Mouse (Mus musculus): ENCODE measurements around the gene Dpp6.

The Dpp6 gene

DNA sequence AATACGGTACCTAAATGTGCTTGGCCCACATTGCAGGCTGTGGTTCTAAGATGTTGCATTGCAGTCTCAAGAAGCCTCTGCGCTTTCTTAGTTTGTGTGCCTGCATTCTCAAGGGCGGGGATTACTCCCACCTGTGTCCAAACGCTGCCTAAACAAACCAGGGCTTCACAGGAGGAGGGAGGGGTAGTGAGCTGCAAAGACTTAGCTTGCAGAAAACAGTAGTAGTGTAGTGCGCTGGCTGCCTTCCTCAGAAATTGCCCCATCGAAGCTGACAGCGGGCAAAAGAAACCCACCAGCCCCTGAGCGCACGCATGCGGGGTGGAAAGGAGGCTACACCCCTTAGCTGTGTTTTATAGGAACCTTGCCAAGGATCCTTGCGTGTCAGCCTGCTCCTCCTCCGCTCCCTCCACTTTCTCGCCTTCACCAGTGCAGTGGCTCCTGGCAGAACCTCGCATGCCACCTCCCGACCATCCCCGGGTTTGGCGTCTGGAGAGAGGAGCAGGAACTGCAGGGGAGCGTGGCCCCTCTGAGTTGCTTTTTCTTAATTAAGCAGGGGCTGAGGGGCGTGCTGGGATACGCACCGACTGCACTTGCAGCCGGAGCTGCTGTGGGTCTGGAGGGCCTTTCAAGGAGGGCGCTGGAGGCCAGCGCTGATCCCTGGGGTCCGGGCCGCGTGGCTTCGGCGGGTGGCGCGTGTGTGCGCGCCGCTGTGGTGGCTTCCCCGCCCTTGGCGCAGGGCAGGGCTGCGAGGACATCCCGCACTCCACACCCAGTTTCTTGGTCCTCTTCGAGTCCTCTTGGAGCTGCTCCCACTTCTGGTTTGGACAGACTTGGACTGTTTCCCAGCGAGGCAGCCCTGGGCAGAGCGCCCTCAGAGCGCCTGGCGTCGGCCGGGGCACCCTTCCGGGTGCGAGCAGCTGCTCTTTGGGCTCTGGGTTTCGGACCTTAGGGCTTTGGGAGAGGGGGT is at the start of gene Dpp6:
TSS of gene Dpp6 (plus strand) at position 229 of the 967 bp plus-strand sequence.
- DNase-seq (ENCODE audit: low spot score), result peak; percentile 7

DNA sequence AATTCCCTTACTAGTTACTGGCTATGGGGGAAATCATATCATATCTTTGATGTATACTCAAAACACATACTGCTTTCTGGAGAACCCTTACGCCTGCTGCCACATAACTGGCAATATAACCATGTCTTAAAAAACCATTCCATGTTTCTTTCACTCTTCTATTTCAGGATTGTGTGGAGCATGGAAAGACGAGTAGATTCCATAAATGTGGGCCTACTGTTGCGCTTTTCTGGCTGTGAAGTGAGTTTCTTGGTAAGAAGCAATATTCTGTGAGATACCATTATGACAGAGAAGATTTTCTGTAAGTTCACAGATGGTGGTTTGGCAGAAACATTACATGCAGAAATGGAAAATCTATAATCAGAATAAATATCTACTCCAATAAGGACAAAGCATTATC is 33.0 kb upstream of the Dpp6 start:
- no peak for DNase-seq (ENCODE audit: low spot score)

DNA sequence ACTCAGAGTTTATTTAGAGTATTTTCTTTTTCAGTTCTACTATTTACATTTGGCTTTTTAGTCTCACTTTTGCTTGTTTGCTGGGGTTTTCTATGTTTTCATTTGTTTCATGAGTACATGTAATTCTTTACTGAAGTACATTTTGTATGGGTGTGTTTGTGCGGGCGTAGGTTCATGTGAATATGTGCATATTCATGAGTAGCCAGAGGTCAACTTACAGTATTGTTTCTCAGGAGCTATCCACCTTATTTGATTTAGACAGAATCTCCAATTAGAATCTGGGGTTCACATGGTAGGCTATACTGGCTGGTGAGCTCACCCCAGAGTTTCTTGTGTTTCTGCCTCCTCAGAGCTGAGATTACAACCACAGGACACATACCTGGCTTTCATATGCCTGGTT is 21.5 kb upstream of the Dpp6 start:
- no peak for DNase-seq (ENCODE audit: low spot score)

DNA sequence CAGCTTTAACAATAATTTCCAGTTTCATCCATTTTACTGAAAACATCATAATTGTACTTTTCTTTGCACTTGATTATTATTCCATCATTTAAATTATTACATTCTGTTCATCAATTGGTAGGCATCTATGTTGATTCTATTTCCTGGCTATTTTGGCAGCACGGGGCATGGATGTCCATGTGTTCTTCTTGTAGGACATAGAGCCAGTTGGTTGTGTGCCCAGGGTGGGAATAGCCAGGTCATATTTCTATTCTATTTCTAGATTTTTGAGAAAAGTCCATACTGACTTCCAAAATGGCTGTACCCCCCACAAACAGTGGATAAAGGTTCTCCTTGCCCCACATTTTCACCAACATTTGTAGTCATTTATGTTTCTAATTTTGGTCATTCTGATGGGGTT is 19.0 kb downstream of the Dpp6 start:
- no peak for DNase-seq (ENCODE audit: low spot score)

DNA sequence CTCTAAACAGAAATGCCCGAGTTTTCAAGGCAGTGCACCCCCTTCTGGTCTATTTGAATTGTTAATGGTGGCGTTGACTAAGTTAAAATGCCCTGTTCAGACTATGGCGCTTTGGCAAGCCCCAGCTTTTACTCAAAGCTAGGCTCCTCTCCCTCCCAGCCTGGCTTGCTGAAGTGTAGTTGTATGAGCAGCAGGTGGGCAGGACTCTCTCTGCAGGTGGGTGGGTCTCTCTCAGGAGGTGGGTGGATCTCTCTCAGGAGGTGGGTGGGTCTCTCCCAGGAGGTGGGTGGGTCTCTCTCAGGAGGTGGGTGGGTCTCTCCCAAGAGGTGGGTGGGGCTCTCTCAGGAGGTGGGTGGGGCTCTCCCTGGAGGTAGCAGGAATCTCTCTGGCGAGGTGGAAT is 24.1 kb downstream of the Dpp6 start:
- DNase-seq (ENCODE audit: low spot score), result no peak

DNA sequence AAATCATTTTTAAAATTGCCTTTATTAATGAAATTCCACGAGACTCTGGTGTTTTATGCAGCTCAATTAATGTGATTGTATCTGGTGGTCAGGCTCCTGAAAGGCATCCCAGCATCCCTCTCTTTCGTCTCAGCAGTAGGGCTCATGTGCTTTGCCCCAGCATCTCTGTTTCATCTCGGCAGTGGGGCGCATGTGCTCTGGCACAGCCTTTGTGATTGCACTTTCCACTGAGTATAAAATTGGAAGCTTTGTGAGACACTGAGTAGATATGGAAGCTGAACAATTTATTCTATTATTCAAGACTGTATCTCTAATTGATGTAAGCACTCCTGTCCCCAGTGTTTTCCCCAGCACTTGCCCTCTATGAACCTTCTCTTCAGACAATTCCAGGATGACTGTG is 37.7 kb downstream of the Dpp6 start:
- no peak for DNase-seq (ENCODE audit: low spot score)

DNA sequence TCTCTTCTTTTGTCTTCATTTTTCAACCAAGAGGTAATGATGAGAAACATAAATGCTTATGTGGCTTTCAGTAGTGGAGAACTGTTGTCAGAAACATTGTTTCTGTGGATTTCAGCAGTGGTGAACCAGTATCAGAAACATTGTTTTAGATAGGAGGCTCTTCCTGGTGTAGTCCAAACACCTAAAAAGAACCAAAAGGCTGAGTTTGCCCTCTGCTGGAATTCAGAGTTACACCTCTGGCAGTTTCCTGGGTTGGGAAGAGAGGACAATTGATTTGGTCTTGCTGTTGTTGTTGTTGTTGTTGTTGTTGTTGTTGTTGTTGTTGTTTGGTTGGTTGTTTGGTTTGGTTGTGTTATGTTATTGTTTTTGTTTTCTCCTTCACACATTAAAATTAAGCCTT is 58.4 kb downstream of the Dpp6 start:
- no peak for DNase-seq (ENCODE audit: low spot score)

DNA sequence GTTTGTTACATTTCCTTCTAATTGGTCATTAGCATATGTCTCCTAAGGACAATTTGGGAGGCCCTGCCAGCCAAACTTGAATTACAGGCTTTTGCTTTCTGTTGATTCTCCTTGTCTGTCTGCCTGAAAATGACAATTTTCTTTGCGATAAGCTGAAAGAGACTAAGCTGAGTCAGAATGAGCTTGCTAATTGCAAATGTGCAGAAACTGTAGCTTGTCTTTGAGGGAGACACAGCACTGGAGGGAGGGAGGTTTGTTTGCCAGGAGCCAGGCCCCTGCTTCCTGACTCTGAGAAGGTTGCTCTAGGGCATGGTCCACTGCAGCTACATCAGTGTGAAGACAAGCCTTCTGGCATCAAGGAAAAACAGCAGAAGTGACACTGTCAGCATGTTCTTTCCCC is 70.5 kb downstream of the Dpp6 start:
- DNase-seq (ENCODE audit: low spot score), result no peak

DNA sequence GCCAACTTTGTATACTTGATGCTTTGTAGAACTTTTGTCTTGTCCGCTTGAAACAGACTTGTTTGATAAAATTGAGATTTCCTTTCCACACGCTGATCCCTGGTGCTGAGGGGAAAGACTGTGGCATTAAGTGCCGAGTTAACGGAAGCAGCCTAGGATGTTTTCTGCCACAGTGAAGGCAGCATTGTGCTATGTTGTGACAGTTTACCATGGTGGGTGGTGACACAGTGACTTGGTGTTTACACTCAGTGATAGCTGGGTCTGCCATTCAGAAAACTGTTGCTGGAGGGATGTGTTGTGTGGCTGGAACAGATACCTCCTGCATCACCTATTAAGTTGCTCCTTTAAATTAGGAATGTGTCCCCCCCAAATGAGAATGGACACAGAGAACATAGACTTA is 71.1 kb downstream of the Dpp6 start:
- no peak for DNase-seq (ENCODE audit: low spot score)

DNA sequence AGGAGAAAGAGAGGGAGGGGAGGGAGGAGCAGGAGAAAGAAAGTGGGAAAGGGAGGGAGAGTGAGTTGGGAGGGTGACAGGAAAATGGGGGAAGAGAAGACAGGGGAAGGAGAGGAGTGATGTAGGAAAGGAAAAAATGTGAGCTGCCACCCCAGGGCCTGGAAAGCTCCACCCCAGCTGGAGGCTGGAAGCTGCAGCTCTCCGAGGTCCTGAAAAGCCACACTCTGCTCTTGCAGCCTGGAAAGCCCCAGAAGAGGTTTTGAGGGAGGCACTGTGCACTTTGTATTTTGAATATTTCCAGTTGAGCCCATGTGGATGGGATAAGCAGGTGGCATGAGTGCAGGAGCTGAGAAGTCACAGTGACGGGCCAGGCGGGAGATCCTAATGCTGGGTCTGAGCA is 77.3 kb downstream of the Dpp6 start:
- no peak for DNase-seq (ENCODE audit: low spot score)

DNA sequence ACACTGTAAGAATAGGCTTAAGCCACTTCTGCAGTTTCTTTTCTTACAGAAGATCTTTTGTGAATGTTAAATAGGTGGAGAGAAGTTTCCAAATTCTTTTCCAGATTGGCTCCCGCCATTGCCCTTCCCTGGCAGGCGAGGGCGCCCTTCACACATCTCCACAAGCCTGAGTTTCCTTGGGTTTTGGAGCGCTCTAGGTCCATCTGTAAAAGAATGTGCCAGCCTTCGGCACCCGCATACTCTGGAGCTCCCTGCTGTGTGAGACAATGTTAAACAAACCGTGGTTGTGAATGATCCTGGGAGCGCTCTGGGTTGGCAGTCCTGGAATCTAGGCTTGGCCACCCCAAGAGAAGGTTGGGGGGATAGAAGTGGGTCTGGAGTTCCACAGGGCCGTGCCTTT is 86.8 kb downstream of the Dpp6 start:
- no peak for DNase-seq (ENCODE audit: low spot score)

DNA sequence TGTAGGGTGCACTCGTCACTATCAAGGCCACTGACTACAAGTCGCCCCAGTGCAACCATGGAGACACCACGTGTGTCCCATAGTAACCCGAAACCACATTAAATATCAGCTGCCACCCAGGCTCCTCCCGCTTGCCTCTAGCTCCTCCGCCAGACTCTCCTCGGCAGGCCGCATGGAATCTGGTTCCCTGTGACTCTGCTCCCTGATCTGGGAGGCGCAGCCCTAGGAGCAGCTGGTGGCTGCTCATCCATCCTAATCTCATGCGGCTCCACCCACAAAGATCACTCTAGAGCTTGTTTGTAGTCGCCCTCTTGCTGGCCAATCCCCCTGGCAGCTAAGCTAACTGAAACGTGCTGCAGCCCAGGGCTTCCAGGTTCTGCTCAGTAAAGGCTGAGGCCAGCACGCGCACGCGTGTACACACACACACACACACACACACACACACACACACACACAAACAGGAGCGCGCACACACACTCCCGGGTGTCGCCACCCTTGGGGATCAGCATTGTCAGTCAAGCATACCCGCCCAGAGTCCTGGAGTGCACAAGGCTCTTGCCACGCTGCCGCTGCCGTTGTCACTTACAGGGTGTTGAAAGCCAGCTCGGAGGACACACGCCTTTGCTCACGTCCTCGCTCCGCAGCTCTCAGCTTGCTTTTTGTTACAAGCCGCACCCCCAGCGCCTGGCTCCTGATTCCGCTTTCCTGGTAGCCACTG is 87.5 kb downstream of the Dpp6 start:
- peak; percentile 3 for DNase-seq (ENCODE audit: low spot score)

DNA sequence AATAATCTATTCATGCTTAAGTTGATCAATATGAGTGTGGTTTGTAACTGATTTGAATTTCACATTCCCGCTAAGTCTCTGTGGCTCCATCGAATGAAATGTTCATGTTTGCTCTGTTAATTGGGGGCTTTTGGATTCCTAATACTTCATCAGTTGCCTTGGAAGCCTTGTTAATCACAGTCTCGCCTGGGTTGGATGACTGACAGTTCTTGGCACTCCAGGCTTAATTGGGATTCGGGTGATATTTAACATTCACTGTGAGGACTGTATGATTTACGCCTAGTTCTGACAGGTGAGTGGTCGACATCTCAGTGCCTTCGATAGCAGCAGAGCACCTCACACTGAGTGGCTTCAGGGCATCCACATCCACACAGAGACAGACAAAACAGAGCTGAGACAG is 90.1 kb downstream of the Dpp6 start:
- DNase-seq (ENCODE audit: low spot score), result no peak

DNA sequence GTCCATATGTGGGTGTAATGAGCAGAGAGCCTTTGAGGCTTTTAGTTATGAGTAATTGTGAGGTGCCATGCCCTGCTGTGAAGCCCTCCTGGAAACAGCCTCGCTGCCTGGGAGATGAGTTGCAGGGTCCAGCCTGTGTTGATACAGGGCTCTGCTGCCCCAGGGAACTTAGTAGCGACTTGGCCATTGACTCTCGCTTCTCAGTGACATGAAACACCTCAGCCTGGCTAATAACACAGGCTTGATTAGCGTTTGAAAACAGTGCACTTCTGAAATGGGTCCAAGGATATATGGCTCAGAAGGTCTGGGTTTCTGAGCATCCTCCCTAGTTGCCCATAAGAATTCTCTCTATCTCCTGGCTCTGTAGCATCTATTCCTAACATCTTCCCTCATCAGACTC is 91.6 kb downstream of the Dpp6 start:
- no peak for DNase-seq (ENCODE audit: low spot score)

DNA sequence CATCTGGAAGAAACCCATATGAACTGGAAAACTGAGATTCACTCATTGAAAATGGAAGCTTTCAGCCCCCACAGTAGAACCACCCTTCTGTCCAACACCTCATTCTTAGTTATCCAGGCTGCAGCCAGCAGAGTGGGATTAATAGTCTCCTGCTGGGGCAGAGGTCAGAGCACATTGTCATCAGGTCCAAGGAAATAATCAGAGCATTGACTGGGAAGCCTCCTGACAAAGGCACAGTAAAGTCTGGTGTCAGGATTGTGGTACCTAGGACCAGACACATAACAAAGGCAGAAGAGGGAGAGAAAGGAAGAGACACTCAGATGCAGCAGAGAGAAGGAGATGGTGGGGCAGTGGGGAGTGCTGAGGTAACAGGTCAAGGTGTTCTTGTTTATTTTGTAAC is 93.3 kb downstream of the Dpp6 start:
- DNase-seq (ENCODE audit: low spot score), result no peak

DNA sequence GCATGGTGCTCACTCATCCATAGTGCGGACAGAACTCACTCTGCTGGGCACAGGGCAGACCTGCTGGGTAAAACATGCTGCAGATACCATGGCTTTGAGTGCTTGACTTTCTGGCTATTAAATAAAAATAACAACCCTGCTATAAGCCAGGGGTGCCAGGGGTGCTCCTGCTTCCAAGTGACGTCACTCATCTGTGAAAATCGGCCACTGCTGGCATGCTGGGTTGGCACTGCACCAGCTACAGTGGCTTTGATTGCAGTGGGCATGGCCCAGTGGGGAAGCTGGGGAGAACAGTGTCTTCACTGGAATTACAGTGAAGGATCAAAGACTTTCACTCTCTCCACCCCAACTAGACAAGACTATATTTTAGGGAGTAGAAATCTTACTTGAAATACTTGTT is 95.0 kb downstream of the Dpp6 start:
- no peak for DNase-seq (ENCODE audit: low spot score)

DNA sequence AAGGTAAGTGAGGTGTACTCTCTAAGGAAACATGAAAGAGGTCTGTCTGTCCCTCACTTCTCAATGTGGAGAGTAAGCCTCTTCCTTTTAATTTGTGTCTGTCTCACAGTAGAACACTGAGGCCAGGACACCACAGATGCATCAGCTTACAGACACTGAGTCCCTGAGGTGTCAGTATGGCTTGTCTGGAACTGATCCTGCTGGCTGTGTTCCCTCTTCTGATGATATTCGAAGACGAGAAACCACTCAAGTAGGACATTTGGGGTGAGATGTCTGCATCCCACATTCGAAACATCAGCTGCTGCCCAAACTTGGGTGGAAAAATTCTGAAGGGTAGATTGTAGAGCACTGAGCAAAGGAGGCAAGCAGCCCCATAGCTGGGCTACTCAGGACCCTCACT is 101.8 kb downstream of the Dpp6 start:
- DNase-seq (ENCODE audit: low spot score), result no peak

DNA sequence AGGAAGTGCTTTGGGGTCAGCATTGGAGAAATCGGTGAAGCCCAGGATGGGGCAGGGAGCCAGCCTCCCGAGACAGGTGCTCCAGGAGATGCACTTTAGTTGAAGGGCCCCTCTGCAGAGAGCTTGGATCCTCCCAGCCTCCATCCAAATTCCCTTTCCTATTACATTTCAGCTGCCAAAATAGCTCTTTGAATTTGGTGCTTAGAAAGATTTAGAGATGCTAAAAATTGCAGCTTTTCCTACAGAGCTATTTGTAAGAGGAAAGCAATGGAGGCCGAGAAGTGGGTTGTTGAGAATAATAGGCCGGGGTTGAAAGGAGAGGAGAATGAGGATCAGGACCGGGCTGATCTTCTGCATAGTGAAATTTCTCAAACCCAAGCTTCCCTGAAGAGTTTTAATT is 107.5 kb downstream of the Dpp6 start:
- no peak for DNase-seq (ENCODE audit: low spot score)

DNA sequence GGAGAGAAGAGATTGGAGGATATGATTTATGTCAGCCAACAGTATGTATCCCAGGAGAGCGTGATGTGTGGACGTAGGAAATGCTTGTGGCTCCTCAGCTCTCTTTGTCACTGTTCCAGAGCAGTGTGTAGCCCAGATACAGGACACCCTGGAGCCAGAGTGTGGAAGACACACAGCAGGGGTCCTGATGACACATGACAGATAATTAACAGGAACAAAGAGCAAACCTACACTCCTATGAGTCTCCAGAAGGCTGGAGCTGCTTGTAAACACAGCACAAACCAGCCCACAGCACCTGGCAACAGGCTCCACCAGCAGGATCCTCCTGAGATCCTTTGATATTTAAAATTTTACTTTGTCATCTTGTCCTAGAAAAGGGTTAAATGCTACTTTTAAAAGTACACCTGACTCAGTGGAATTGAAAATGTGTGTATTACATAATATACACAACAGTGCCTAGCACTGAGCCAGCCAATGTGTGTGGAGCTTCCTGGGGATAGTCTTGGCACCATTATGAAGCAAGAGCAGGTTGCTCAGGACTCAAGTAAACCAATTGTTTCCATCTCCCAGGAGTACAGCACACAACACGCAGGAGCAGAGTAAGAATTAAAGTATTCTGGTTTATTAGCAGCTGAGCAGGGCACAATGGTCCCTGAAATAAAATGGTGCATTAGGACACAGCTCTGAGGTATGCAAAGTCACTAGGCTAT is 115.6 kb downstream of the Dpp6 start:
- DNase-seq (ENCODE audit: low spot score), result no peak

DNA sequence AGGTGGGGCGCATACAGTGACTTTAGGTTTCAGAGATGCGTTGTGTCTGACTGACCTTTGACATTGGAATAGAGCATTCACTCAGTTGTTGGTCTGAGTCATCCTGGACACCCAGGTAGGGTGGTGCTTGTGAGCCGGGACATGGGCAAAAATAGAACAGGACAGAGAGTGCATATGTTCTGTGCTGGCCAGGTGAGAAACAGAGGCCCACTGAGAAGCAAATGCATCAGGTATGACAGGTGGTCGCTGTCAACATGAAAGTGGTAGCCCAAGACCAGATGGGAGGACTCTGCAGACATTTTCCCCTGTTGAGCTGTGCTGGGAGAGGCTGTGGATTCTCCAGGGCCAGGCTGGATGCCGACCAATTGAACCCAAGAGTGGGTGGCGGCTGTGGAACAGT is 117.9 kb downstream of the Dpp6 start:
- DNase-seq (ENCODE audit: low spot score), result no peak

DNA sequence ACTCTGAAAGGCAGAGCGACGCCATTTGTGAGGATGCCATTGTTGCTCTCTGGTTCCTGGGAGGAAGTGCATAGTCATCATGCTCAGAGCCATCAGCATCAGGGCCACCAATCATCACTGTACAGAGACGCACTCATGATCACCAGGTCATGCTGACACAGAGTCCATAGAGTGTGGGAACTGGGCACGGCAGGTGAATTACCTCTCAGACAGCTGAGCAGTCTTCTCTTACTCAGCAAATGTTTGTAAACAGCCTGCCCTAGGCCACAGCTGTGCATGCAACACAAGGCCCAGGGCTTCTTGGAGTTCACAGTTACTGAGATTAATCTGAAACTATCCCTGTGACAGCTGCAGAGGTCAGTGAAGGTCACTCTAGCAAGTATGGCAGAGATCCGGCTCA is 124.5 kb downstream of the Dpp6 start:
- no peak for DNase-seq (ENCODE audit: low spot score)

DNA sequence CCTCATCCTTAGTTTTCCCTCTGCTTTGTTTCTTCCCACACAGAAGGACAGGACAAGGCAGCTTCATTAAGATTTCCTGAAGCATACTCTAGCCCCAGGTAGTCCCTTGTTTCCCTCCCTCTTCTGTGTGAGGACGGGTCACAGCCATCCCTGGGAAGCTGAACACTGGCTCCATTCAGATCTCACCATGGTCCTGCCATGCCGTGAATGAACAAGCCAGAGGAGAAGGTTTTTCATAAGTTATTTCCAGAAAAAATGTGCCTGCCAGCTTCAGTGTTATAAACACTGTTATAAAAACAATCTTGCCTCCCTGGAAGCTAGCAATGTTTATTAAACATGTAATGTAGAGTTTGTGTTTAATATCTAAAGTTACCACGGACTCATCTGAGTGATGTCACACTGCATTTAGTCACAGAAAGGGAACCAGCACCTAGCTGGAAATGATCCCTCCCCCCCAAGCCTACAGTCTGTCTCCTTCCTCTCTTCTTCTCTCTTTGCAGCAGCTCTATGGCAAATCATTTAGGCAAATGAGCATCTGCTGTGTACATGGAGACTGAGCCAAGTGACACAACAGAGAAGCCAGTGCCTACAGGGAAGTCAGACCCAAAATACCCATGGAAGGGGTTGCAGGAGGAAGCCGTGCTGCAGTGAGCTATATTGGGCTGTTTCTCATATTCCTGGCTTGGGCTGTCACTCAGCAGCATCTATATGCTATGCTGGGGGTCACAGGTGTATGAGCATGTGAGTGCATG is 128.3 kb downstream of the Dpp6 start:
- no peak for DNase-seq (ENCODE audit: low spot score)
